Mouse (Mus musculus): ENCODE measurements around the gene Bspry. TPM values are rescaled to one million over a fixed set of nuclear protein-coding genes. Genes with fewer than 3 reads are reported as not detected.

Bspry gene
- total RNA-seq, 2 experiments from 2014 or later: not detected

Other genes with a start within 250 kb of the Bspry start
- 0.54 TPM in 1 of 2 replicates, not detected in the other for gene Zfp37, start 249.0 kb upstream of the Bspry start, total RNA-seq (2015)
- not detected in 2 replicates for gene Zfp37, start 249.0 kb upstream of the Bspry start, total RNA-seq (2017)
- 16.9 and 21.8 TPM in 2 replicates for gene Slc31a2, start 217.5 kb upstream of the Bspry start, total RNA-seq (2015)
- 18.6 and 23.0 TPM in 2 replicates for gene Slc31a2, start 217.5 kb upstream of the Bspry start, total RNA-seq (2017)
- gene Fkbp15, start 119.5 kb upstream of the Bspry start, total RNA-seq (2015): 22.1 and 24.8 TPM in 2 replicates
- gene Fkbp15, start 119.5 kb upstream of the Bspry start, total RNA-seq (2017): 41.4 and 49.9 TPM in 2 replicates
- gene Slc31a1, start 119.3 kb upstream of the Bspry start, total RNA-seq (2015): 19.3 and 22.3 TPM in 2 replicates
- gene Slc31a1, start 119.3 kb upstream of the Bspry start, total RNA-seq (2017): 18.4 and 18.9 TPM in 2 replicates
- gene Cdc26, start 71.4 kb upstream of the Bspry start, total RNA-seq (2015): 166 and 206 TPM in 2 replicates
- 134 and 150 TPM in 2 replicates for gene Cdc26, start 71.4 kb upstream of the Bspry start, total RNA-seq (2017)
- gene Prpf4, start 71.3 kb upstream of the Bspry start, total RNA-seq (2015): 14.8 and 16.7 TPM in 2 replicates
- 14.4 and 15.9 TPM in 2 replicates for gene Prpf4, start 71.3 kb upstream of the Bspry start, total RNA-seq (2017)
- not detected in 2 replicates for gene Rnf183, start 44.8 kb upstream of the Bspry start, total RNA-seq (2015)
- not detected in 2 replicates for gene Rnf183, start 44.8 kb upstream of the Bspry start, total RNA-seq (2017)
- 0.95 and 1.2 TPM in 2 replicates for gene Wdr31, start 9.2 kb upstream of the Bspry start, total RNA-seq (2015)
- gene Wdr31, start 9.2 kb upstream of the Bspry start, total RNA-seq (2017): 0.50 and 1.5 TPM in 2 replicates
- 1.1 and 3.3 TPM in 2 replicates for gene Hdhd3, start 23.4 kb downstream of the Bspry start, total RNA-seq (2015)
- 0.92 and 2.5 TPM in 2 replicates for gene Hdhd3, start 23.4 kb downstream of the Bspry start, total RNA-seq (2017)
- gene Alad, start 39.9 kb downstream of the Bspry start, total RNA-seq (2015): 33.6 and 50.9 TPM in 2 replicates
- gene Alad, start 39.9 kb downstream of the Bspry start, total RNA-seq (2017): 24.1 and 25.0 TPM in 2 replicates
- 56.8 and 60.9 TPM in 2 replicates for gene Pole3, start 45.0 kb downstream of the Bspry start, total RNA-seq (2015)
- gene Pole3, start 45.0 kb downstream of the Bspry start, total RNA-seq (2017): 80.7 TPM in 2 replicates
- 0.27 TPM in 1 of 2 replicates, not detected in the other for gene 4933430I17Rik, start 45.3 kb downstream of the Bspry start, total RNA-seq (2015)
- 0.08 and 1.4 TPM in 2 replicates for gene 4933430I17Rik, start 45.3 kb downstream of the Bspry start, total RNA-seq (2017)
- 4.2 and 5.2 TPM in 2 replicates for gene Rgs3, start 79.8 kb downstream of the Bspry start, total RNA-seq (2015)
- 9.7 and 10.8 TPM in 2 replicates for gene Rgs3, start 79.8 kb downstream of the Bspry start, total RNA-seq (2017)